Comparison of ENCODE assay signal across 8 mouse cellular contexts in the genomic region with DNA sequence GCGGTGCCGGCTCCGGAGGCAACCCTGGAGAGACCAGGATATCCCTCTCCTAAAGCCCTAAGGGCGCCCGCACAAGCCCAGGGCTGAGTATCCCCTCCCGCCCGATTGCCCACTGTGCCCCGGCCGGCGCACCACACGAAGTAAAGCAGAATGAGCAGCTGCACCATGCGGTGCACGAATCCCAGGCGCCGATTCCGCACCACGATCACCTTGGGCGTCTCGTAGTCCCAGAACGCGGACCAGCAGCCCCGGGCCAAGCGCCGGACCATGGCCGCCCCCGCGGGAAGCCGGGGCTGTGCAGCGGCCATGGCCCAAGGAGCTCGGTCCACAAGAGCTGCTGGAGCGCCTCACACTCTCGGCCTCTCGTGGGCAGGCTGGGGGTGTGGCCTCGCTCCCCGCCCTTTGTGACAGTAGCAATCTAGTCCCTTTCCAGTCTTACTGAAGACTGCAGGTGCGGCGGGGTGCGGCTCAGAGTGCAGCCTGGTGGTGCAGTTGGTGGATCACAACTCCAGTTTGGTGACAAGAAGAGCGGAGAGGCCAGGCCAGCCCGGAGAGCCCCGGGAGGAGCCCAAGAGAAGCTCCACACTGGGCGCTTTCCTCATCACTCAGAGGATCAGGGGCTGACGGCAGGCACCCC. TPM values are rescaled to one million over a fixed set of nuclear protein-coding genes. Genes with fewer than 3 reads are reported as not detected.
DNase-seq lines count a peak whose midpoint lies in the region; ATAC-seq lines count a peak whose summit lies in the region.

A gene (minus strand): TSS at position 565 of the 637 bp plus-strand sequence.

- peak; percentile 52 to 58 for DNase-seq in urinary bladder, adult 18-20 months (ENCODE audit: low spot score in 2 of 2)
- DNase-seq in urinary bladder, postnatal 10 days (ENCODE audit: low spot score): no peak
- peak; percentile 52 for DNase-seq in hindbrain, embryonic 10.5 days (ENCODE audit: low spot score)
- peak; percentile 66 for DNase-seq in limb, embryonic 11.5 days (ENCODE audit: low spot score)
- peak; percentile 32 for DNase-seq in mesoderm, embryonic 11.5 days (ENCODE audit: low read depth, low spot score)
- peak; percentile 41 for DNase-seq in thymus, postnatal 0 days (ENCODE audit: low spot score)

- peak within 1 kb of the TSS; percentile 99 for H3K4me2 ChIP-seq in embryonic facial prominence, embryonic 13.5 days
- H3K4me2 ChIP-seq in limb, embryonic 11.5 days (ENCODE audit: low read depth, severe bottlenecking): peak within 1 kb of the TSS; percentile 86

- H3K27ac ChIP-seq in embryonic facial prominence, embryonic 13.5 days: no peak within 1 kb of the TSS
- H3K27ac ChIP-seq in hindbrain, embryonic 10.5 days: peak within 1 kb of the TSS; percentile 74
- no peak within 1 kb of the TSS for H3K27ac ChIP-seq in limb, embryonic 11.5 days (replicated peaks; ENCODE audit: low read depth, low read length)

- H3K9me3 ChIP-seq in embryonic facial prominence, embryonic 13.5 days: no peaks in the 10 kb centered on the region
- no peaks in the 10 kb centered on the region for H3K9me3 ChIP-seq in hindbrain, embryonic 10.5 days
- no peaks in the 10 kb centered on the region for H3K9me3 ChIP-seq in limb, embryonic 11.5 days (ENCODE audit: control insufficient read depth, low read length)

- peaks cover 38% of the 10 kb centered on the region for H3K27me3 ChIP-seq in embryonic facial prominence, embryonic 13.5 days
- peaks cover 51% of the 10 kb centered on the region for H3K27me3 ChIP-seq in hindbrain, embryonic 10.5 days (ENCODE audit: insufficient read depth, poor library complexity, severe bottlenecking)
- H3K27me3 ChIP-seq in limb, embryonic 11.5 days (ENCODE audit: control insufficient read depth, insufficient read depth, low read length): peaks cover 23% of the 10 kb centered on the region

- peaks cover 7% of the 10 kb centered on the region; the same call in 1 of the 2 replicates for H3K36me3 ChIP-seq in embryonic facial prominence, embryonic 13.5 days
- peaks cover 29% of the 10 kb centered on the region for H3K36me3 ChIP-seq in hindbrain, embryonic 10.5 days
- H3K36me3 ChIP-seq in limb, embryonic 11.5 days (ENCODE audit: control insufficient read depth, insufficient read depth, low read length): no peaks in the 10 kb centered on the region

- H3K4me3 ChIP-seq in embryonic facial prominence, embryonic 13.5 days: peak within 1 kb of the TSS; percentile 54
- peak within 1 kb of the TSS; percentile 62 for H3K4me3 ChIP-seq in hindbrain, embryonic 10.5 days
- peak within 1 kb of the TSS; percentile 44 for H3K4me3 ChIP-seq in limb, embryonic 11.5 days (ENCODE audit: low read depth, low read length)

- peak within 1 kb of the TSS; percentile 71 for H3K9ac ChIP-seq in embryonic facial prominence, embryonic 13.5 days
- H3K9ac ChIP-seq in limb, embryonic 11.5 days (ENCODE audit: low read length): peak within 1 kb of the TSS; percentile 47

- WGBS in embryonic facial prominence, embryonic 13.5 days: 2% methylated on average over 43 of the region's 43 CpGs
- 2% methylated on average over 43 of the region's 43 CpGs for WGBS in hindbrain, embryonic 10.5 days
- WGBS in limb, embryonic 11.5 days: 1% methylated on average over 43 of the region's 43 CpGs

- peaks cover 41% of the 10 kb centered on the region for H3K4me1 ChIP-seq in embryonic facial prominence, embryonic 13.5 days
- peaks cover 15% of the 10 kb centered on the region for H3K4me1 ChIP-seq in hindbrain, embryonic 10.5 days (replicated peaks)
- peaks cover 5% of the 10 kb centered on the region for H3K4me1 ChIP-seq in limb, embryonic 11.5 days (ENCODE audit: control insufficient read depth, insufficient read depth, low read length)

- ATAC-seq in embryonic facial prominence, embryonic 13.5 days (ENCODE audit: insufficient number of reproducible peaks, insufficient read depth, low FRiP score, low TSS enrichment, low read depth): 0 out of 2 replicates have a peak, but pooled peaks have one; percentile 35
- peak; percentile 45; the same call in 1 of the 2 replicates for ATAC-seq in limb, embryonic 11.5 days (ENCODE audit: insufficient number of reproducible peaks, low FRiP score, low TSS enrichment, low read depth)
- no peak for ATAC-seq in activated CD4-positive, CD25-positive, alpha-beta regulatory T cell, adult 4 months

RNA-seq across cellular contexts. Expression of the gene that starts here (rescaled TPM):
- 2.6 and 3.1 TPM in 2 replicates for polyA plus RNA-seq in embryonic facial prominence, embryonic 13.5 days (2015; fragmentation: Nextera tagmentation; extraction: Ambion mirVana)
- 0.57 and 0.92 TPM in 2 replicates for polyA plus RNA-seq in hindbrain, embryonic 10.5 days (2016; fragmentation: Nextera tagmentation; extraction: Ambion mirVana)
- 0.56 and 0.72 TPM in 2 replicates for polyA plus RNA-seq in limb, embryonic 11.5 days (2014; fragmentation: Nextera tagmentation; extraction: Ambion mirVana)
- polyA plus RNA-seq in thymus, postnatal 0 days (2015; fragmentation: Nextera tagmentation; extraction: Ambion mirVana): 0.12 and 0.41 TPM in 2 replicates
- polyA plus RNA-seq in activated CD4-positive, CD25-positive, alpha-beta regulatory T cell, adult 4 months (2017; shearing (Covaris generic)): not detected

Comparison
In these comparisons a context has a peak if more than half of its experiments do, and no peak if none do; other contexts are left out.
1. Peak in DNase-seq, H3K4me3 ChIP-seq and H3K27ac ChIP-seq in hindbrain, embryonic 10.5 days; RNA of the gene not detected or under 1 TPM.
2. Peak in DNase-seq, ATAC-seq, H3K4me3 ChIP-seq, H3K9ac ChIP-seq and H3K4me2 ChIP-seq in limb, embryonic 11.5 days; RNA of the gene not detected or under 1 TPM.
3. Peak in DNase-seq in thymus, postnatal 0 days; RNA of the gene not detected or under 1 TPM.